Mouse (Mus musculus): Measurements from ENCODE around the gene Ube2c. TPM values are rescaled to one million over a fixed set of nuclear protein-coding genes. Genes with fewer than 3 reads are reported as not detected.

Gene Ube2c
- polyA plus RNA-seq, 2 experiments = 279 to 293 TPM

GRCm38 (mm10) chr2:164800252-164801004, 30.7 kb downstream of the Ube2c start:
- Histone ChIP-seq H3K27ac (replicated peaks; ENCODE audit: low read depth, low read length) (no peak overlapping the region), H3K4me3 (replicated peaks; ENCODE audit: low read length) (no peak overlapping the region), H3K4me1 (ENCODE audit: control insufficient read depth, insufficient read depth, low read length) (peaks cover 7% of the 10 kb centered on the region), H3K27me3 (ENCODE audit: control insufficient read depth, insufficient read depth, low read length) (no peaks in the 10 kb centered on the region), H3K36me3 (ENCODE audit: control insufficient read depth, insufficient read depth, low read length) (peaks cover 52% of the 10 kb centered on the region), H3K4me2 (replicated peaks; ENCODE audit: low read depth, low read length, severe bottlenecking) (no peak overlapping the region), H3K9ac (ENCODE audit: low read depth, low read length, severe bottlenecking) (no peak overlapping the region), H3K9me3 (ENCODE audit: control insufficient read depth, low read length) (no peaks in the 10 kb centered on the region)
- 90% methylated on average over 13 of the region's 13 CpGs for WGBS
- TF ChIP-seq POLR2A (IDR thresholded peaks at IDR 0.05; ENCODE audit: borderline replicate concordance, extremely low read depth, insufficient read depth, insufficient read length) = no peak
- DNase-seq (ENCODE audit: low spot score) (no peak), ATAC-seq (ENCODE audit: low FRiP score, low read depth) (no peak)

- ATAC-seq (ENCODE audit: low FRiP score, low read depth) (no peak), DNase-seq (ENCODE audit: low spot score) (no peak)
- Histone ChIP-seq H3K9me3 (ENCODE audit: control insufficient read depth, low read length) (no peaks in the 10 kb centered on the region), H3K36me3 (ENCODE audit: control insufficient read depth, insufficient read depth, low read length) (peaks cover 26% of the 10 kb centered on the region), H3K9ac (ENCODE audit: low read depth, low read length, severe bottlenecking) (peak overlapping the region; percentile 69), H3K4me3 (replicated peaks; ENCODE audit: low read length) (peak overlapping the region; percentile 73), H3K4me2 (replicated peaks; ENCODE audit: low read depth, low read length, severe bottlenecking) (peak overlapping the region; percentile 63), H3K4me1 (ENCODE audit: control insufficient read depth, insufficient read depth, low read length) (peaks cover 9% of the 10 kb centered on the region), H3K27ac (replicated peaks; ENCODE audit: low read depth, low read length) (no peak overlapping the region), H3K27me3 (ENCODE audit: control insufficient read depth, insufficient read depth, low read length) (no peaks in the 10 kb centered on the region)
- 92% methylated on average over 16 of the region's 16 CpGs for WGBS
- TF ChIP-seq POLR2A (IDR thresholded peaks at IDR 0.05; ENCODE audit: borderline replicate concordance, extremely low read depth, insufficient read depth, insufficient read length) = no peak
These were observed 33.7 kb downstream of the Ube2c start for GRCm38 (mm10) chr2:164803201-164803920.

GRCm38 (mm10) chr2:164803921-164804313, 34.2 kb downstream of the Ube2c start:
- H3K9me3 ChIP-seq (ENCODE audit: control insufficient read depth, low read length) = no peaks in the 10 kb centered on the region
- no peak for TF ChIP-seq POLR2A (IDR thresholded peaks at IDR 0.05; ENCODE audit: borderline replicate concordance, extremely low read depth, insufficient read depth, insufficient read length)
- 41% methylated on average over 1 of the region's 1 CpGs for WGBS
- ATAC-seq (ENCODE audit: low FRiP score, low read depth) (no peak), DNase-seq (ENCODE audit: low spot score) (no peak)
- peaks cover 9% of the 10 kb centered on the region for H3K4me1 ChIP-seq (ENCODE audit: control insufficient read depth, insufficient read depth, low read length)
- peaks cover 30% of the 10 kb centered on the region for H3K36me3 ChIP-seq (ENCODE audit: control insufficient read depth, insufficient read depth, low read length)
- no peak overlapping the region for H3K27ac ChIP-seq (replicated peaks; ENCODE audit: low read depth, low read length)
- H3K4me2 ChIP-seq (replicated peaks; ENCODE audit: low read depth, low read length, severe bottlenecking) = peak overlapping the region; percentile 63
- H3K4me3 ChIP-seq (replicated peaks; ENCODE audit: low read length) = peak overlapping the region; percentile 73
- H3K9ac ChIP-seq (ENCODE audit: low read depth, low read length, severe bottlenecking) = peak overlapping the region; percentile 69
- H3K27me3 ChIP-seq (ENCODE audit: control insufficient read depth, insufficient read depth, low read length) = no peaks in the 10 kb centered on the region

- H3K27me3 ChIP-seq (ENCODE audit: control insufficient read depth, insufficient read depth, low read length) = no peaks in the 10 kb centered on the region
- H3K4me3 ChIP-seq (replicated peaks; ENCODE audit: low read length) = peak within 1 kb of the TSS; percentile 73
- peak; percentile 76; the same call in 1 of the 2 replicates for TF ChIP-seq POLR2A (IDR thresholded peaks at IDR 0.05; ENCODE audit: borderline replicate concordance, extremely low read depth, insufficient read depth, insufficient read length)
- peak within 1 kb of the TSS; percentile 35 for H3K27ac ChIP-seq (replicated peaks; ENCODE audit: low read depth, low read length)
- H3K9ac ChIP-seq (ENCODE audit: low read depth, low read length, severe bottlenecking) = peak within 1 kb of the TSS; percentile 69
- DNase-seq (ENCODE audit: low spot score) (peak; percentile 98), ATAC-seq (ENCODE audit: low FRiP score, low read depth) (peak; percentile 98)
- peaks cover 9% of the 10 kb centered on the region for H3K4me1 ChIP-seq (ENCODE audit: control insufficient read depth, insufficient read depth, low read length)
- H3K9me3 ChIP-seq (ENCODE audit: control insufficient read depth, low read length) = no peaks in the 10 kb centered on the region
- peaks cover 23% of the 10 kb centered on the region for H3K36me3 ChIP-seq (ENCODE audit: control insufficient read depth, insufficient read depth, low read length)
- peak within 1 kb of the TSS; percentile 85 for H3K4me2 ChIP-seq (replicated peaks; ENCODE audit: low read depth, low read length, severe bottlenecking)
- under 1% methylated on average over 47 of the region's 47 CpGs for WGBS
These were observed 35.0 kb downstream of the Ube2c start, which contains the start of the genes Acot8 and Zswim3 for GRCm38 (mm10) chr2:164804533-164805331. TSS of gene Acot8 (minus strand) at chr2:164804882. TSS of gene Zswim3 (plus strand) at chr2:164805098.

- peak overlapping the region; percentile 62 for H3K9ac ChIP-seq (ENCODE audit: low read depth, low read length, severe bottlenecking)
- H3K4me2 ChIP-seq (replicated peaks; ENCODE audit: low read depth, low read length, severe bottlenecking) = peak overlapping the region; percentile 85
- no peak for TF ChIP-seq POLR2A (IDR thresholded peaks at IDR 0.05; ENCODE audit: borderline replicate concordance, extremely low read depth, insufficient read depth, insufficient read length)
- peaks cover 9% of the 10 kb centered on the region for H3K4me1 ChIP-seq (ENCODE audit: control insufficient read depth, insufficient read depth, low read length)
- WGBS = 1% methylated on average over 21 of the region's 21 CpGs
- DNase-seq (ENCODE audit: low spot score) = no peak
- H3K27me3 ChIP-seq (ENCODE audit: control insufficient read depth, insufficient read depth, low read length) = no peaks in the 10 kb centered on the region
- H3K9me3 ChIP-seq (ENCODE audit: control insufficient read depth, low read length) = no peaks in the 10 kb centered on the region
- H3K27ac ChIP-seq (replicated peaks; ENCODE audit: low read depth, low read length) = no peak overlapping the region
- ATAC-seq (ENCODE audit: low FRiP score, low read depth) = peak; percentile 31; the same call in 1 of the 2 replicates
- peak overlapping the region; percentile 73 for H3K4me3 ChIP-seq (replicated peaks; ENCODE audit: low read length)
- peaks cover 19% of the 10 kb centered on the region for H3K36me3 ChIP-seq (ENCODE audit: control insufficient read depth, insufficient read depth, low read length)
These were observed 35.6 kb downstream of the Ube2c start for GRCm38 (mm10) chr2:164805332-164805718.
